Mouse (Mus musculus) bone marrow macrophage, adult 2 months (primary cell): Measurements from ENCODE around the gene Sfta2.

Experiments used
- CTCF ChIP-seq: IDR thresholded peaks from 2 replicates; pipeline ENCODE4 v1.5.1; 2012; ENCODE audit warnings: low read depth, mild to moderate bottlenecking, low read length, moderate library complexity
- POLR2A ChIP-seq: IDR thresholded peaks from 2 replicates; pipeline ENCODE4 v1.6.1; 2012; ENCODE audit warnings: mild to moderate bottlenecking, low read depth, low read length, borderline replicate concordance

DNA sequence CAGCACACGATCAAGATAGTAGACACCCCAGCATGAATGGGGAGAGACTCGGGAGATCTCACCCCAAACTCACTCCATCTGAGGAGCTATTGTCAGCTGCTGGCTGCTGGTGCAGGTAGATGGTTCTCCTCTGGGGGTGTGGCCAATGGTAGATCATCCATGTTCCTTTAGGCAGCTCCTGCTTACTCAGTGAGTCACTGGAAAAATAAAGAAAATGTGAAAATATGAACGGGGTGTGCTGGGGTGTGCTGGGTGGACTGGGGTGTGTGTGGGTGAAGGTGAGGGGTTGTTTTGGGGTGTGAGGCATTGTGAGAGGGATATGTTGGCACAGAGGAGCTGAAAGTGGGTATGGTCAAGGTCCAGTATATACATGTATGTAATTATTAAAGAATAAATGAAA lies 4.0 kb upstream of the Sfta2 start:
- no peak for TF ChIP-seq POLR2A
- TF ChIP-seq CTCF, result no peak
